Mouse (Mus musculus): Measurements from ENCODE around the gene Lhfp. TPM values are rescaled to one million over a fixed set of nuclear protein-coding genes. Genes with fewer than 3 reads are reported as not detected.

Gene Lhfp
- total RNA-seq, 1 experiment from 2014 or later: 0.29 TPM

GRCm38 (mm10) chr3:53038913-53039312, 2.4 kb upstream of the Lhfp start:
- ATAC-seq (replicated peaks; ENCODE audit: insufficient number of reproducible peaks, low FRiP score, low TSS enrichment, poor library complexity, severe bottlenecking): no peak

GRCm38 (mm10) chr3:53039746-53040145, 1.6 kb upstream of the Lhfp start:
- ATAC-seq (replicated peaks; ENCODE audit: insufficient number of reproducible peaks, low FRiP score, low TSS enrichment, poor library complexity, severe bottlenecking): no peak

- no peak for ATAC-seq (replicated peaks; ENCODE audit: insufficient number of reproducible peaks, low FRiP score, low TSS enrichment, poor library complexity, severe bottlenecking)
Observed at GRCm38 (mm10) chr3:53040593-53041410, 526 bp upstream of the Lhfp start.

- no peak for ATAC-seq (replicated peaks; ENCODE audit: insufficient number of reproducible peaks, low FRiP score, low TSS enrichment, poor library complexity, severe bottlenecking)
Observed at GRCm38 (mm10) chr3:53042240-53042567, 876 bp downstream of the Lhfp start.

GRCm38 (mm10) chr3:53043206-53043780, 2.0 kb downstream of the Lhfp start:
- ATAC-seq (replicated peaks; ENCODE audit: insufficient number of reproducible peaks, low FRiP score, low TSS enrichment, poor library complexity, severe bottlenecking): no peak

GRCm38 (mm10) chr3:53044238-53044637, 2.9 kb downstream of the Lhfp start:
- no peak for ATAC-seq (replicated peaks; ENCODE audit: insufficient number of reproducible peaks, low FRiP score, low TSS enrichment, poor library complexity, severe bottlenecking)

GRCm38 (mm10) chr3:53044682-53045299, 3.5 kb downstream of the Lhfp start:
- ATAC-seq (replicated peaks; ENCODE audit: insufficient number of reproducible peaks, low FRiP score, low TSS enrichment, poor library complexity, severe bottlenecking): no peak

- ATAC-seq (replicated peaks; ENCODE audit: insufficient number of reproducible peaks, low FRiP score, low TSS enrichment, poor library complexity, severe bottlenecking): no peak
Observed at GRCm38 (mm10) chr3:53045697-53046096, 4.4 kb downstream of the Lhfp start.

- ATAC-seq (replicated peaks; ENCODE audit: insufficient number of reproducible peaks, low FRiP score, low TSS enrichment, poor library complexity, severe bottlenecking): no peak
Observed at GRCm38 (mm10) chr3:53046371-53046770, 5.0 kb downstream of the Lhfp start.

- no peak for ATAC-seq (replicated peaks; ENCODE audit: insufficient number of reproducible peaks, low FRiP score, low TSS enrichment, poor library complexity, severe bottlenecking)
Observed at GRCm38 (mm10) chr3:53052385-53052784, 11.1 kb downstream of the Lhfp start.

- no peak for ATAC-seq (replicated peaks; ENCODE audit: insufficient number of reproducible peaks, low FRiP score, low TSS enrichment, poor library complexity, severe bottlenecking)
Observed at GRCm38 (mm10) chr3:53056430-53056829, 15.1 kb downstream of the Lhfp start.

GRCm38 (mm10) chr3:53059959-53060358, 18.6 kb downstream of the Lhfp start:
- no peak for ATAC-seq (replicated peaks; ENCODE audit: insufficient number of reproducible peaks, low FRiP score, low TSS enrichment, poor library complexity, severe bottlenecking)

- no peak for ATAC-seq (replicated peaks; ENCODE audit: insufficient number of reproducible peaks, low FRiP score, low TSS enrichment, poor library complexity, severe bottlenecking)
Observed at GRCm38 (mm10) chr3:53063423-53064147, 22.3 kb downstream of the Lhfp start.

GRCm38 (mm10) chr3:53065267-53066094, 24.2 kb downstream of the Lhfp start:
- ATAC-seq (replicated peaks; ENCODE audit: insufficient number of reproducible peaks, low FRiP score, low TSS enrichment, poor library complexity, severe bottlenecking): no peak

GRCm38 (mm10) chr3:53066095-53066372, 24.7 kb downstream of the Lhfp start:
- no peak for ATAC-seq (replicated peaks; ENCODE audit: insufficient number of reproducible peaks, low FRiP score, low TSS enrichment, poor library complexity, severe bottlenecking)

GRCm38 (mm10) chr3:53068399-53068798, 27.1 kb downstream of the Lhfp start:
- no peak for ATAC-seq (replicated peaks; ENCODE audit: insufficient number of reproducible peaks, low FRiP score, low TSS enrichment, poor library complexity, severe bottlenecking)

- ATAC-seq (replicated peaks; ENCODE audit: insufficient number of reproducible peaks, low FRiP score, low TSS enrichment, poor library complexity, severe bottlenecking): no peak
Observed at GRCm38 (mm10) chr3:53074264-53074663, 32.9 kb downstream of the Lhfp start.

GRCm38 (mm10) chr3:53074761-53075160, 33.4 kb downstream of the Lhfp start:
- no peak for ATAC-seq (replicated peaks; ENCODE audit: insufficient number of reproducible peaks, low FRiP score, low TSS enrichment, poor library complexity, severe bottlenecking)

GRCm38 (mm10) chr3:53080286-53080685, 39.0 kb downstream of the Lhfp start:
- ATAC-seq (replicated peaks; ENCODE audit: insufficient number of reproducible peaks, low FRiP score, low TSS enrichment, poor library complexity, severe bottlenecking): no peak

Data from monocyte, adult 5-6 weeks (primary cell).